Mouse (Mus musculus): ENCODE results near the gene Wbp4.
A peak's percentile ranks its signal among the peaks of the same experiment; 100 is the strongest.
"Not testable (repeated sequence)": the region's sequence is repeated elsewhere in the genome, so short reads cannot be mapped to it uniquely, and the experiment has no call there.

Wbp4 gene

GRCm38 (mm10) chr14:79481339-79482151, at the start of gene Wbp4:
Gene Wbp4, minus strand, starts transcription at chr14:79481520.
- peak; percentile 83 for DNase-seq (ENCODE audit: extremely low spot score, low read depth, low spot score)

- DNase-seq (ENCODE audit: extremely low spot score, low read depth, low spot score) = no peak
Measured at GRCm38 (mm10) chr14:79530761-79531160, 49.4 kb upstream of the Wbp4 start.

GRCm38 (mm10) chr14:79529581-79530554, 48.5 kb upstream of the Wbp4 start:
- no peak for DNase-seq (ENCODE audit: extremely low spot score, low read depth, low spot score)

- DNase-seq (ENCODE audit: extremely low spot score, low read depth, low spot score) = no peak
Measured at GRCm38 (mm10) chr14:79527704-79528103, 46.4 kb upstream of the Wbp4 start.

- DNase-seq (ENCODE audit: extremely low spot score, low read depth, low spot score) = not testable (repeated sequence)
Measured at GRCm38 (mm10) chr14:79526106-79526505, 44.8 kb upstream of the Wbp4 start.

- DNase-seq (ENCODE audit: extremely low spot score, low read depth, low spot score) = no peak
Measured at GRCm38 (mm10) chr14:79522387-79522786, 41.1 kb upstream of the Wbp4 start.

GRCm38 (mm10) chr14:79521471-79522117, 40.3 kb upstream of the Wbp4 start:
- no peak for DNase-seq (ENCODE audit: extremely low spot score, low read depth, low spot score)

- no peak for DNase-seq (ENCODE audit: extremely low spot score, low read depth, low spot score)
Measured at GRCm38 (mm10) chr14:79521056-79521455, 39.7 kb upstream of the Wbp4 start.

GRCm38 (mm10) chr14:79520612-79521011, 39.3 kb upstream of the Wbp4 start:
- DNase-seq (ENCODE audit: extremely low spot score, low read depth, low spot score) = no peak

- no peak for DNase-seq (ENCODE audit: extremely low spot score, low read depth, low spot score)
Measured at GRCm38 (mm10) chr14:79519663-79519975, 38.3 kb upstream of the Wbp4 start.

GRCm38 (mm10) chr14:79518761-79519662, 37.7 kb upstream of the Wbp4 start:
- DNase-seq (ENCODE audit: extremely low spot score, low read depth, low spot score) = no peak

GRCm38 (mm10) chr14:79518123-79518522, 36.8 kb upstream of the Wbp4 start:
- no peak for DNase-seq (ENCODE audit: extremely low spot score, low read depth, low spot score)

GRCm38 (mm10) chr14:79517185-79517740, 35.9 kb upstream of the Wbp4 start:
- DNase-seq (ENCODE audit: extremely low spot score, low read depth, low spot score) = no peak

- no peak for DNase-seq (ENCODE audit: extremely low spot score, low read depth, low spot score)
Measured at GRCm38 (mm10) chr14:79516751-79517150, 35.4 kb upstream of the Wbp4 start.

- no peak for DNase-seq (ENCODE audit: extremely low spot score, low read depth, low spot score)
Measured at GRCm38 (mm10) chr14:79516243-79516610, 34.9 kb upstream of the Wbp4 start.

GRCm38 (mm10) chr14:79515511-79516242, 34.4 kb upstream of the Wbp4 start:
- DNase-seq (ENCODE audit: extremely low spot score, low read depth, low spot score) = no peak

GRCm38 (mm10) chr14:79515100-79515499, 33.8 kb upstream of the Wbp4 start:
- no peak for DNase-seq (ENCODE audit: extremely low spot score, low read depth, low spot score)

GRCm38 (mm10) chr14:79513951-79514350, 32.6 kb upstream of the Wbp4 start:
- DNase-seq (ENCODE audit: extremely low spot score, low read depth, low spot score) = no peak

- no peak for DNase-seq (ENCODE audit: extremely low spot score, low read depth, low spot score)
Measured at GRCm38 (mm10) chr14:79511521-79511920, 30.2 kb upstream of the Wbp4 start.

Data from hindlimb bud, embryonic 11.5 days (tissue).